Mouse (Mus musculus) liver, adult 2 months (tissue): ENCODE data around the gene Trp63. TPM values are rescaled to one million over a fixed set of nuclear protein-coding genes. Genes with fewer than 3 reads are reported as not detected.

ENCODE experiments used
- DNase-seq: peaks from one replicate; pipeline ENCODE4 v3.0.0-alpha.2; 2011; ENCODE audit warnings: low read depth, low spot score; ENCODE audit errors: extremely low read depth
- H3K27ac ChIP-seq: fragments of 200-500 bp; replicated peaks from 2 replicates; pipeline ENCODE4 v1.5.1; 2012; ENCODE audit warnings: low read depth, mild to moderate bottlenecking, control low read depth, inconsistent platforms, low read length; ENCODE audit not compliant: insufficient read depth
- H3K27me3 ChIP-seq: fragments of 200-500 bp; 2 replicates; pipeline ENCODE4 v1.6.1; 2012; ENCODE audit warnings: mild to moderate bottlenecking, moderate library complexity, low read length, inconsistent platforms; ENCODE audit not compliant: control insufficient read depth, insufficient read depth
- H3K36me3 ChIP-seq: fragments of 200-500 bp; 2 replicates; pipeline ENCODE4 v1.6.1; 2012; ENCODE audit warnings: low read length, inconsistent platforms; ENCODE audit not compliant: control insufficient read depth, insufficient read depth
- H3K4me1 ChIP-seq: fragments of 200-500 bp; 2 replicates; pipeline ENCODE4 v1.6.1; 2011; ENCODE audit warnings: low read length; ENCODE audit not compliant: control insufficient read depth, insufficient read depth
- H3K4me3 ChIP-seq: fragments of 200-500 bp; 2 replicates; pipeline ENCODE4 v1.5.1; 2011; ENCODE audit warnings: low read depth, mild to moderate bottlenecking, control low read depth, low read length, moderate library complexity; ENCODE audit not compliant: insufficient read depth
- H3K79me2 ChIP-seq: fragments of 200-500 bp; 2 replicates; pipeline ENCODE4 v1.6.1; 2012; ENCODE audit warnings: inconsistent platforms, mild to moderate bottlenecking, low read length, moderate library complexity; ENCODE audit not compliant: control insufficient read depth, insufficient read depth
- H3K9ac ChIP-seq: fragments of 200-500 bp; 2 replicates; pipeline ENCODE4 v1.6.1; 2012; ENCODE audit warnings: low read depth, mild to moderate bottlenecking, control low read depth, inconsistent platforms, low read length
- CTCF ChIP-seq: fragments of 200-500 bp; IDR thresholded peaks from 2 replicates; pipeline ENCODE4 v1.5.1; 2011; ENCODE audit warnings: low read depth, low read length, control low read depth
- POLR2A ChIP-seq: fragments of 200-500 bp; IDR thresholded peaks from 2 replicates; pipeline ENCODE4 v1.6.1; 2011; ENCODE audit warnings: low read length, control low read depth; ENCODE audit not compliant: insufficient read depth; ENCODE audit errors: extremely low read depth
- WGBS: fragments of 180-500 bp; shearing (Covaris S2); methylation state at CpG from one replicate; pipeline ENCODE4 v1.1.7; 2018; 5-methylcytosine and 5-hydroxymethylcytosine counted together
- polyA plus RNA-seq: library from polyadenylated mRNA; depleted of rRNA; stranded (reverse); fragments of >200 nt; gene quantifications from 2 replicates; pipeline ENCODE4 v1.2.3, GENCODE M21; 2012
- total RNA-seq: library from RNA; depleted of rRNA; stranded (reverse); fragments of >200 nt; gene quantifications from 2 replicates; pipeline ENCODE4 v1.2.3, GENCODE M21; 2014

The Trp63 gene
- total and polyA plus RNA-seq, 2 experiments: not detected

GRCm38 (mm10) chr16:25878116-25878515 is 194.6 kb downstream of the Trp63 start:
- TF ChIP-seq POLR2A: no peak
- no peak for TF ChIP-seq CTCF
- peak; percentile 82 for DNase-seq
- peaks cover 10% of the 10 kb centered on the region for H3K4me1 ChIP-seq

GRCm38 (mm10) chr16:25899071-25899470 is 215.5 kb downstream of the Trp63 start:
- TF ChIP-seq CTCF (no peak), POLR2A (no peak)
- no peaks in the 10 kb centered on the region for H3K79me2 ChIP-seq
- H3K36me3 ChIP-seq: no peaks in the 10 kb centered on the region
- H3K4me1 ChIP-seq: peaks cover 15% of the 10 kb centered on the region
- H3K4me3 ChIP-seq: no peak overlapping the region
- no peaks in the 10 kb centered on the region for H3K27me3 ChIP-seq
- peak; percentile 98 for DNase-seq
- H3K9ac ChIP-seq: no peak overlapping the region
- 16% methylated on average over 4 of the region's 4 CpGs for WGBS
- peak overlapping the region; percentile 55 for H3K27ac ChIP-seq

More at GRCm38 (mm10) chr16:25878116-25878515, 194.6 kb downstream of the Trp63 start:
- H3K27ac ChIP-seq: peak overlapping the region; percentile 40
- H3K79me2 ChIP-seq: no peaks in the 10 kb centered on the region
- no peaks in the 10 kb centered on the region for H3K36me3 ChIP-seq
- H3K27me3 ChIP-seq: no peaks in the 10 kb centered on the region
- H3K4me3 ChIP-seq: no peak overlapping the region
- no peak overlapping the region for H3K9ac ChIP-seq

GRCm38 (mm10) chr16:25899657-25900056 is 216.1 kb downstream of the Trp63 start:
- no peak overlapping the region for H3K4me3 ChIP-seq
- H3K79me2 ChIP-seq: no peaks in the 10 kb centered on the region
- no peak overlapping the region for H3K9ac ChIP-seq
- 16% methylated on average over 2 of the region's 2 CpGs for WGBS
- H3K36me3 ChIP-seq: no peaks in the 10 kb centered on the region
- H3K27me3 ChIP-seq: no peaks in the 10 kb centered on the region
- H3K4me1 ChIP-seq: peaks cover 15% of the 10 kb centered on the region
- DNase-seq: peak; percentile 93
- peak overlapping the region; percentile 99 for H3K27ac ChIP-seq
- TF ChIP-seq POLR2A (no peak), CTCF (no peak)

GRCm38 (mm10) chr16:25900389-25900908 is 216.9 kb downstream of the Trp63 start:
- no peaks in the 10 kb centered on the region for H3K36me3 ChIP-seq
- peak; percentile 18 for DNase-seq
- no peak overlapping the region for H3K4me3 ChIP-seq
- TF ChIP-seq CTCF (no peak), POLR2A (no peak)
- peak overlapping the region; percentile 99 for H3K27ac ChIP-seq
- H3K4me1 ChIP-seq: peaks cover 15% of the 10 kb centered on the region
- 81% methylated on average over 3 of the region's 3 CpGs for WGBS
- no peaks in the 10 kb centered on the region for H3K79me2 ChIP-seq
- no peaks in the 10 kb centered on the region for H3K27me3 ChIP-seq
- no peak overlapping the region for H3K9ac ChIP-seq

GRCm38 (mm10) chr16:25912185-25912584 is 228.6 kb downstream of the Trp63 start:
- 20% methylated on average over 1 of the region's 1 CpGs for WGBS
- Histone ChIP-seq H3K27ac (no peak overlapping the region), H3K79me2 (no peaks in the 10 kb centered on the region), H3K4me3 (no peak overlapping the region), H3K9ac (no peak overlapping the region), H3K36me3 (no peaks in the 10 kb centered on the region), H3K27me3 (no peaks in the 10 kb centered on the region), H3K4me1 (no peaks in the 10 kb centered on the region)
- DNase-seq: peak; percentile 44
- no peak for TF ChIP-seq POLR2A
- no peak for TF ChIP-seq CTCF

- Histone ChIP-seq H3K9ac (no peak overlapping the region), H3K4me1 (no peaks in the 10 kb centered on the region), H3K27ac (no peak overlapping the region), H3K79me2 (no peaks in the 10 kb centered on the region), H3K27me3 (no peaks in the 10 kb centered on the region), H3K4me3 (no peak overlapping the region), H3K36me3 (no peaks in the 10 kb centered on the region)
- no peak for DNase-seq
- WGBS: 79% methylated on average over 2 of the region's 2 CpGs
- TF ChIP-seq POLR2A (no peak), CTCF (no peak)
Observed at GRCm38 (mm10) chr16:25934181-25934580, 250.6 kb downstream of the Trp63 start.
